Mouse (Mus musculus): Measurements from ENCODE around the gene Med13l.

- no peak for TF ChIP-seq CTCF (IDR thresholded peaks at IDR 0.05; ENCODE audit: low read depth, low read length)
- no peak for TF ChIP-seq POLR2A (IDR thresholded peaks at IDR 0.05; ENCODE audit: extremely low read depth, insufficient read depth, low read length)
These were observed 103.5 kb downstream of the Med13l start for GRCm38 (mm10) chr5:118663999-118664398.

Data from liver, adult 2 months (tissue).